Mouse (Mus musculus): ENCODE measurements around the gene Gucy2g. TPM values are rescaled to one million over a fixed set of nuclear protein-coding genes. Genes with fewer than 3 reads are reported as not detected.

Gene Gucy2g
- 1 to 10 TPM; 3.3 to 3.5 TPM for total RNA-seq (2021)
- long read RNA-seq, experiment 1, partial matches to known transcripts, result 3 of 3 reads
- long read RNA-seq, experiment 1, other reads (novel, unspliced or antisense), result 0 of 3 reads
- long read RNA-seq, experiment 2, partial matches to known transcripts, result 0 of 1 reads
- long read RNA-seq, experiment 2, other reads (novel, unspliced or antisense), result 1 of 1 reads

DNA sequence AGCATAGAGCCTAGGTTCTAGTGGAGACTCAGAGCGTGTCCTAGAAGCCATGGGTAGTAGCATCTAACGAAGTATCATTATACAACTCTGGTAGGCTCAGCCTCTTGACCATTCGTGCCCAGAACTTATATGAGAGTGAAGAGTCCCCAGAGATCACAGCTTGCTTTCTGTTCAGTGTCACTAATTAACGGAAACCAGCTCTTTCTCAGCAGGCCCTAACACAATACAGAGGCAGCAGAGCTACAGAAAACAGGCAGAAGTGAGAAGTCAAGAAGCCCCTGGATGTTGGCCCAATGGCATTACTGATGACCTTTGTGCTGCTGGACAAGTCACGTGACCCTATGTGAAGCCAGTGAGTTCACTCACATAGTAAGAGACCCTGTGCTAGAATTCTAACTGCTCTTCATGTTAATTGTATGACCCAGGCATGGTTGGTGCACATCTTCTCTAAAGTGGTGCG lies at the start of gene Gucy2g:
Gene Gucy2g (minus strand): TSS at position 51 of the 460 bp plus-strand sequence.
- Histone ChIP-seq H3K27ac (no peak within 1 kb of the TSS), H3K4me3 (no peak within 1 kb of the TSS)
- no peak for TF ChIP-seq CTCF (IDR thresholded peaks at IDR 0.05)
- no peak for DNase-seq (ENCODE audit: extremely low spot score in 1 of 2, low spot score in 2 of 2)
- intact Hi-C loops (cut with DNase I), result no loop called here

DNA sequence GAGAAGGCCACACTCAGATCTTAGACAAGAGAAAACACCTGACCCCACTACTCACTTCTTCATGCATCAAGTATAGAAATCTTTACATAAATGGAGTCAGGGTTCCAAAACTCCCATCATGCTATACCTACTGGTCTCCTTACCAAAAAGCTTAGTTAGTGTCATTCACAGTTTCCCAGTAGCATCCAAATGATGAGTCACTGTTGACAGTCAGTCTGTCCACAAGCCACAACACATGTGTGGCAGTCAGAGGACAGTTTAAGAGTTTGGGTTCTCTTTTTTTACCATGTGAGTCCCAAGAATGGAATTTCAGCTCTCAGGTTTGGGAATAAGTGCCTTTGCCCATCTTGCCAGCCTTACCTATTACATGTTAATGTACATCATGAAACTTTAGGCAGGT lies 47.9 kb upstream of the Gucy2g start:
- intact Hi-C loops (cut with DNase I), result no loop called here

DNA sequence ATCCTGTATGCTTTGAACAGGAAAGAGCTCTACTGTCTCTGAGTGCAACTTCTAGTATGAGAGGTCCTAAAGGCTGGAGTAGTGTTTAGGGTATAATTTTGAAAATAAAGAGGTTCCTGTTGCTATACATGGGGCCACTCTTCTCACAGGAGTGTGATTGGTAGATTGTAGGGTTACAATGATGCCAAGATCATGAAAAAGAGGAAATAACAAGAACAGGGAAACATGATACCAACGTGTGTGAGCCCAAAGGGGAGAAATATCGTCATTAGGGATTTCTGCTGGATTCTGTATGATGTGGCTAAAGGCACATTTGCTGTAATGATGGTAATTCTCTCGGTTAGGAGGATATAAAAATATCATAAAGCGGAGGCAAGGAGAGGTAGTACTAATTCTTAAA lies 45.0 kb upstream of the Gucy2g start:
- no peak for TF ChIP-seq CTCF (IDR thresholded peaks at IDR 0.05)
- no peak for DNase-seq (ENCODE audit: extremely low spot score in 1 of 2, low spot score in 2 of 2)
- no peak overlapping the region for H3K27ac ChIP-seq
- intact Hi-C loops (cut with DNase I), result no loop called here
- no peak overlapping the region for H3K4me3 ChIP-seq

More for the DNA sequence above, 47.9 kb upstream of the Gucy2g start:
- Histone ChIP-seq H3K27ac (no peak overlapping the region), H3K4me3 (no peak overlapping the region)
- no peak for DNase-seq (ENCODE audit: extremely low spot score in 1 of 2, low spot score in 2 of 2)
- TF ChIP-seq CTCF (IDR thresholded peaks at IDR 0.05), result no peak

DNA sequence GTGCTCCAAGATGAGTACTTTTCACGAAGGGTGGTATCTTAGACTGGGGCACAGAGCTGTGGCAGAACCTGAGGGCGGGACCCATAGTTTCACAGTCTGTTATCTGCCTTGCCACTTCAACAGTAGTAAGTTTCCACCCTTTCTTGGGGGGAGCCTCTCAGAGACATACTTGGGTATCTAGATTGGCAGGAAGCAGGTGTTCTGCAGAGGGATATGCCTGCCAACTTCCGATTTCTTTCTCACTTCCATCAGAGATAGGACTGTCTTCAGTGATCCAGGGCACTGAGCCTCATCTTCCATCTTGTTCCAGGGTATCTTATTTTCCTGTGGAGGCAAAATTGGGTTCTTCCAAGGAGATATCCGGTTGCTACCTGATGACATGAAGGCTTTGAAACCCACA lies 43.1 kb upstream of the Gucy2g start:
- Histone ChIP-seq H3K4me3 (no peak overlapping the region), H3K27ac (no peak overlapping the region)
- no peak for DNase-seq (ENCODE audit: extremely low spot score in 1 of 2, low spot score in 2 of 2)
- intact Hi-C loops (cut with DNase I), result no loop called here
- TF ChIP-seq CTCF (IDR thresholded peaks at IDR 0.05), result no peak

DNA sequence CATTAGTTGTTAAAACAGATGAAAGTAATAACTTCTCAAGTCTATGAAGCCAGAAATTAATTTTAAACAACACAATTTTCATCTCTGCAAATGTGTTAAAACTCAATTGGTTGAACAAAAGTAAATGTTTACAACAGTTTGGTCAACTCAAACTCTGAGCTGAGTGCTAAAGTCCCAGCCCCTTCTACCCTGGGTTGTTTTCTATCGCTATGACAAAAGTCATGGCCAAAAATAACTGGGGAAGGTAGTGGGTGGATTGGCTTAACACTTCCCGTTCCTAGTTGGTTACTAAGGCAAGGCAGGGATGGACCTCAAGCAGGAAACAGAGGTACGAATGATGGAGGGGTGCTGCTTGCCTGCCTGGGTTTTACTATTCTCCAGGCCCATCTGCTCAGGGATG lies 35.7 kb upstream of the Gucy2g start:
- Histone ChIP-seq H3K27ac (no peak overlapping the region), H3K4me3 (no peak overlapping the region)
- intact Hi-C loops (cut with DNase I), result no loop called here
- no peak for DNase-seq (ENCODE audit: extremely low spot score in 1 of 2, low spot score in 2 of 2)
- no peak for TF ChIP-seq CTCF (IDR thresholded peaks at IDR 0.05)

DNA sequence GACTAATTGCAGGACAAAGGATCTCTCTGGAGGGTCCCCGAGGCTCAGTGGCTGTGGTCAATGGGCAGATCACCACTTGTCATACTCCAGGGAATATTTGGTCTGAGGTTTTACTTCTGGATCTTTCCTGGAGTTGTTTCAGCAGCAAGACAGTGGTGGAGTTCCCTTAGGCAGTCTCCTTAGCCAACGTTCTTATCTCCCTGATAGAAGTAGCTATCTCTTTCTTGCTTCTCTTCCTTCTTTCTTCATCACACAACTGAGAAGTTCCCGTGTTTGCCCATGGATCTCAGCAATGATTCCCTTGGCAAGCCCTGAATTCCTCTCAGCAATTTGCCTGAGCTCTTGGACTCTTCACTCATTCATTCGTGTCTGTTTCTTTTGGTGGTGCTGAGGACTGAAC lies 35.1 kb upstream of the Gucy2g start:
- no peak overlapping the region for H3K4me3 ChIP-seq
- DNase-seq (ENCODE audit: extremely low spot score in 1 of 2, low spot score in 2 of 2), result no peak
- no peak for TF ChIP-seq CTCF (IDR thresholded peaks at IDR 0.05)
- no peak overlapping the region for H3K27ac ChIP-seq
- intact Hi-C loops (cut with DNase I), result no loop called here

DNA sequence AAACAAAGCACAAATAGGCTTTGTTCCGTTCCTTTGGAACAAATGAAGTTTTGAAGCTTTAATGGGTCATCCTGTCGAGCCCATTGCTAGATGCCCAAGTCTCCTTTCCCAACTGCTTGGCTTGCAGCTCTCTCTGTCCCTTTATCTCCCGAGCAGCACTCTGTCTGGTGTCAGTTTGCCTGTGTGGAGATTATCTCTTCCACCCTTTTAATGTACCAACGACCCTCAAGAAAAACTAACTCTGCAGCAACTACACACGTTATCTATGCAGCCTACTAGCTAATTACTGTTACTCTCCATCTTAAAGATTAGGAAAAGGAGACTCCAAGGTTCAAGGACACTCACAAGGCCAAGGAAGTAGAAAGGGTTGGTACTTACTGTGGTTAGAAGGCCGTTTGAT lies 32.3 kb upstream of the Gucy2g start:
- Histone ChIP-seq H3K27ac (no peak overlapping the region), H3K4me3 (no peak overlapping the region)
- DNase-seq (ENCODE audit: extremely low spot score in 1 of 2, low spot score in 2 of 2), result no peak
- no peak for TF ChIP-seq CTCF (IDR thresholded peaks at IDR 0.05)
- intact Hi-C loops (cut with DNase I), result no loop called here

DNA sequence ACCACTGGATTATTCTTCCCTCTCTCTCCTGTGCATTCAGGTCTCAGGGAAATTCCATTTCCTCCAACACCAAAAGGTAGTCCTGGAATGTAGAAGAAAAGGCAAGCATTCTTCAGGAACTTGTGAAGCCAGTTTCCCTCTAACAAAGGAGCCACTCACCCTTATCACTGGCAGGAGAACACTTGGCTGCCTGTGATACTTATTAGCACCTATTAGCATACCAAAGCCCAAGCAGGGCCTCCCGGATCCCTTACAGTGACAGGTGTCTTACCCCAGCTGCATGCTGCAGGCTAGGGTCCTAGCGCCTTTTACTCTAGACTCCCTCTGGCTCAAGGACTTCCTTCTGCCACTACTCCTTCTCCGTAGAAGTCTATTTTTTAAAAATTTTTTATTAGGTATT lies 30.4 kb upstream of the Gucy2g start:
- intact Hi-C loops (cut with DNase I), result no loop called here
- no peak overlapping the region for H3K27ac ChIP-seq
- no peak overlapping the region for H3K4me3 ChIP-seq
- DNase-seq (ENCODE audit: extremely low spot score in 1 of 2, low spot score in 2 of 2), result no peak
- TF ChIP-seq CTCF (IDR thresholded peaks at IDR 0.05), result no peak

DNA sequence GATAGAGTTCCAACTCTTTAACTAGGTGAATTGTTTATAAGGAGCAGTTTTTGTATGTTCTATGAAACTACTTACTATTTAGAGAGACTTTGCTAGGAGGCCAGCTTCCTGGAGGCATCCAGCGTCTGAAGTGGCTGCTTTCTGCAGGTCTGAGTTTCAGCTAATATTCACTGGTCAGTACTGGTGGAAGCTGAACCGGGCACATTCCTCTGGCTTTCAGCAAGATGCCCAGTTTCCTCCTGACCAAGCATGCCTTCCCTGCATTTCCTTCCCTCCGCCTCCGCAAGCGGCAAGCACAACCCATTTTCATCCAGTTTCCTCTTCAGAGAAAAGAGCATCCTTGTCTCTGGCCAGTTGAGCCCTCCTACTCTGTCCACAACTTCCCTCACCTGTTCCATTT lies 28.0 kb upstream of the Gucy2g start:
- H3K27ac ChIP-seq, result no peak overlapping the region
- no peak for TF ChIP-seq CTCF (IDR thresholded peaks at IDR 0.05)
- intact Hi-C loops (cut with DNase I), result no loop called here
- no peak overlapping the region for H3K4me3 ChIP-seq
- DNase-seq (ENCODE audit: extremely low spot score in 1 of 2, low spot score in 2 of 2), result no peak

DNA sequence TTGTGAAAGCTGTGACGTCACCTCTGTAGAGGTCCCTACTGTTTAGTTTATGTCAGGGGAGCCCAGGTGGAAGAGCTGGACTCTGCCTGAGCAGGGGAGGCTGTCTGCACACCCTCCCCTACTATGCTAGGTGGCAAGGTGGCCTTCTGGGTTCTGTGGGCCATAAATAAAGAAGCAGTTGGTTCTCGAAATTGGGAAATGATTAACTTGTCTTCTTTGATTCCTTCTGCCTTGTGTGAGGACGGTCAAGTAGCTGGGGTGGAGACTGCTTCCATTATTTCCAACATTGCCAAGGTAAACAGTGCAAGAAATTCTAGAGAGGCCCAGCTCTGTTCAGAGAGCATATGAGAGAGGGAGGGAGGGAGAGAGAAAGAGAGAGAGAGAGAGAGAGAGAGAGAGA lies 27.1 kb upstream of the Gucy2g start:
- H3K4me3 ChIP-seq, result no peak overlapping the region
- DNase-seq (ENCODE audit: extremely low spot score in 1 of 2, low spot score in 2 of 2), result no peak
- intact Hi-C loops (cut with DNase I), result no loop called here
- H3K27ac ChIP-seq, result no peak overlapping the region
- TF ChIP-seq CTCF (IDR thresholded peaks at IDR 0.05), result no peak

DNA sequence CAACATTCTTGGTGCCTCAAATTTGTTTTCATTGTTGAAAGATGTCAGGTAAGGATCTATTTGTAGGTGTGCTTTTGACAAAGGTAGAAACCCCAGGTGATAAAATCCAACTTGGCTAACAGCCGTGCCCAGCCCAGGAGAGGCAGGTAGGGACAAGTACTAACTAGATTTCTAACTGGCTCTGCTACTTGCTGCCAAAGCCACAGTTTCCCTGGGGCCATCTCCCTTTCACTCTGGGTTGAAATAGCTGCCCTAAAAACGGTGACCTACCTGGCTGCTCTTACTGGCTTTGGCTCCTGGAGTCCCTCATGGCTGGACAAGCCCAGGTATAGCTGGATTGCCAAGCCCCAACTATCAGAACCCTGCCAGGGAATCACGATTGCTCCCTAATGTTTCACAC lies 25.8 kb upstream of the Gucy2g start:
- intact Hi-C loops (cut with DNase I), result no loop called here
- DNase-seq (ENCODE audit: extremely low spot score in 1 of 2, low spot score in 2 of 2), result no peak
- no peak for TF ChIP-seq CTCF (IDR thresholded peaks at IDR 0.05)
- Histone ChIP-seq H3K27ac (no peak overlapping the region), H3K4me3 (no peak overlapping the region)

DNA sequence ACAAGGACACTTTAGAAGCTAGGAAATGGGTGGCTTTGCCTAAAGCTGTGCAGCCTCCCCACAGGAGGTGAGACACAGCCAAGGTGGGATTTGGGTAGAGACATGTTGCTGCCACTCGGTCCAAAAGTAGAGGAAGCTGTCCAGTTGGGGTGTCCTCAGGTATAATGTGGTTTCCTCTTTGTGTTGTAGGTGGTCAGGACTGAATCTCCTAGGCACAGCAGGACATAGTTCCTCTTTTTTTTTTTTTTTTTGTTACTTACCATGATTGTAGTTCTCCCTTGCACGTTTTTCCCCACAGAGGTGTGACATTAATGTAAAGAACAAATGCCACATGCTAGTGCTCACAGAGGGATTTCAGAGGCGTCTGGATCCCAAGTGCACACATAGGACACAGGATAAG lies 24.2 kb upstream of the Gucy2g start:
- intact Hi-C loops (cut with DNase I), result no loop called here

DNA sequence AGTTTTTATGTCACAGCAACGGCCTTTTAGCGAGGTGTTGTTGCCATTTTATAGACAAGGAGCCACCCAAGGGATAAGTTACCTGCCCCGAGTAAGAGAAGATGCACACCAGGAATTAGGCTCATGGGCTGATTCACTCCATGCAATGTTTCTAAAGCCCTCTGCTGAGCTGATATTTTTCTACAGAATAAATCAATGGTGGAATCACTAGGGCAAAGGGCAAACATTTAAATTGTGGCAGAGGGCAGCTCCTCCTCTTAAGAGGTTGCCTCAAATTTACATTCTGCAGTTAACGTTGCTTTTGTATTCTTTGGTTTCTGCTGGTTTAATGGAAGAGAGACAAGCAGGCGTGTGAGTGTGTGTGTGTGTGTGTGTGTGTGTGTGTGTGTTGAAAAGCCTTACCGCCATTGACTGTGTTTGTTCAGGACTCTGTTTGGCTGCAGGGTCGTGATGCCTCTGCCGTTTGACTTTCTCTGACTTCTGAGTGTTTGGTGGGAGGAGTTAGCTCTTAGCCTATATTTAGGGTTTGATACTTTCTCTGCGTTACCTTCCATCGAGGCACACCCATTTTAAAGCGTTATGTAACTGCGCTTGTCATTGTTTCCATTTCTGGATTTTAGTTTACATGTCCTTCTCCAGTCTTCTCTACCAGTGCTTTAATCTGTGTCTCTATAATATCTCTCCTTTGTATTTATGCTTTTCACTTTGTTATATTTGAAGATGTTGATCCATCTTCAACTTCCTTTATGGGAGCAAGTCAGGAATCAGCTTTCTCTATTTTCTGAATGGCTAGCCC lies 19.6 kb upstream of the Gucy2g start:
- no peak for TF ChIP-seq CTCF (IDR thresholded peaks at IDR 0.05)
- Histone ChIP-seq H3K27ac (no peak overlapping the region), H3K4me3 (no peak overlapping the region)
- intact Hi-C loops (cut with DNase I), result no loop called here
- no peak for DNase-seq (ENCODE audit: extremely low spot score in 1 of 2, low spot score in 2 of 2)

More for the DNA sequence above, 24.2 kb upstream of the Gucy2g start:
- H3K27ac ChIP-seq, result no peak overlapping the region
- TF ChIP-seq CTCF (IDR thresholded peaks at IDR 0.05), result no peak
- no peak for DNase-seq (ENCODE audit: extremely low spot score in 1 of 2, low spot score in 2 of 2)
- no peak overlapping the region for H3K4me3 ChIP-seq
